Comparison of ENCODE assay signal across 29 mouse cellular contexts in genomic region chr8:45729850-45730382, GRCm38 (mm10).
DNase-seq lines count a peak whose midpoint lies in the region; ATAC-seq and TF ChIP-seq lines count a peak whose summit lies in the region.
"Had no signal": no experiment of that assay in that cellular context is flagged by ENCODE, and none has a peak within 500 bp of the region (broad histone marks: within the 10 kb centered on the region; RNA-seq: fewer than 3 reads in every experiment).

No protein-coding gene starts in this region.

- no peak for DNase-seq in heart, embryonic 10.5 days (ENCODE audit: low spot score)
- peak; percentile 77 for DNase-seq in embryonic facial prominence, embryonic 11.5 days (ENCODE audit: low spot score)
- peak; percentile 20 for DNase-seq in forelimb bud, embryonic 11.5 days (ENCODE audit: low read depth, low spot score)
- DNase-seq: adrenal gland, postnatal 10 days; cerebellum, adult 9-10 months; cerebellum, postnatal 36 days; heart, adult 2 months; heart, postnatal 14 days; kidney, adult 8-10 months; kidney, postnatal 10 days; lung, embryonic 14.5 days; lung, postnatal 14 days; thymus, adult 18-20 months; thymus, postnatal 36 days had no signal

- H3K4me2 ChIP-seq in heart, embryonic 15.5 days, result no peak overlapping the region
- H3K4me2 ChIP-seq in embryonic facial prominence, embryonic 11.5 days (ENCODE audit: low read depth, low read length), result no peak overlapping the region
- H3K4me2 ChIP-seq in forebrain, embryonic 12.5 days, result no peak overlapping the region
- no peak overlapping the region for H3K4me2 ChIP-seq in hindbrain, embryonic 12.5 days (replicated peaks)
- H3K4me2 ChIP-seq: heart, embryonic 13.5 days; liver, embryonic 15.5 days; lung, embryonic 14.5 days; midbrain, embryonic 11.5 days; neural tube, embryonic 13.5 days had no signal

- H3K4me1 ChIP-seq in heart, embryonic 15.5 days (replicated peaks), result peaks cover 17% of the 10 kb centered on the region
- no peaks in the 10 kb centered on the region for H3K4me1 ChIP-seq in heart, embryonic 10.5 days
- no peaks in the 10 kb centered on the region; the same call in none of the 2 replicates for H3K4me1 ChIP-seq in cortical plate, adult 2 months (ENCODE audit: control insufficient read depth, insufficient read depth, low read length)
- H3K4me1 ChIP-seq in embryonic facial prominence, embryonic 11.5 days (ENCODE audit: control insufficient read depth, insufficient read depth, low read length), result no peaks in the 10 kb centered on the region
- peaks cover 10% of the 10 kb centered on the region for H3K4me1 ChIP-seq in forebrain, embryonic 12.5 days
- no peaks in the 10 kb centered on the region for H3K4me1 ChIP-seq in hindbrain, embryonic 12.5 days
- H3K4me1 ChIP-seq: hindbrain, embryonic 10.5 days; liver, embryonic 15.5 days had no signal

- no peak overlapping the region for H3K4me3 ChIP-seq in heart, embryonic 15.5 days
- H3K4me3 ChIP-seq in heart, embryonic 10.5 days, result no peak overlapping the region
- no peak overlapping the region for H3K4me3 ChIP-seq in cortical plate, adult 2 months (ENCODE audit: insufficient read depth, low read length)
- no peak overlapping the region for H3K4me3 ChIP-seq in embryonic facial prominence, embryonic 11.5 days (ENCODE audit: low read depth, low read length)
- no peak overlapping the region for H3K4me3 ChIP-seq in forebrain, embryonic 12.5 days (replicated peaks)
- no peak overlapping the region for H3K4me3 ChIP-seq in hindbrain, embryonic 12.5 days
- H3K4me3 ChIP-seq: heart, adult 2 months; heart, embryonic 13.5 days; hindbrain, embryonic 10.5 days; left cerebral cortex, adult 2 months; liver, embryonic 15.5 days; myocyte; neural tube, embryonic 13.5 days had no signal

- no peak overlapping the region for H3K9ac ChIP-seq in heart, embryonic 15.5 days
- H3K9ac ChIP-seq in embryonic facial prominence, embryonic 11.5 days (replicated peaks; ENCODE audit: low read length), result no peak overlapping the region
- no peak overlapping the region for H3K9ac ChIP-seq in forebrain, embryonic 12.5 days
- H3K9ac ChIP-seq in hindbrain, embryonic 12.5 days, result no peak overlapping the region
- H3K9ac ChIP-seq: heart, embryonic 13.5 days; liver, embryonic 15.5 days; lung, embryonic 14.5 days; neural tube, embryonic 13.5 days had no signal

- no peaks in the 10 kb centered on the region for H3K9me3 ChIP-seq in heart, embryonic 15.5 days (replicated peaks)
- no peaks in the 10 kb centered on the region for H3K9me3 ChIP-seq in heart, embryonic 10.5 days
- H3K9me3 ChIP-seq in embryonic facial prominence, embryonic 11.5 days (replicated peaks; ENCODE audit: control insufficient read depth, low read length), result no peaks in the 10 kb centered on the region
- H3K9me3 ChIP-seq in forebrain, embryonic 12.5 days, result no peaks in the 10 kb centered on the region
- no peaks in the 10 kb centered on the region for H3K9me3 ChIP-seq in hindbrain, embryonic 12.5 days (replicated peaks)
- H3K9me3 ChIP-seq: G1E; heart, embryonic 13.5 days; hindbrain, embryonic 10.5 days; liver, embryonic 15.5 days; neural tube, embryonic 13.5 days had no signal

- H3K27me3 ChIP-seq in heart, embryonic 15.5 days, result no peaks in the 10 kb centered on the region
- H3K27me3 ChIP-seq in heart, embryonic 10.5 days (ENCODE audit: insufficient read depth, poor library complexity, severe bottlenecking), result no peaks in the 10 kb centered on the region
- no peaks in the 10 kb centered on the region for H3K27me3 ChIP-seq in embryonic facial prominence, embryonic 11.5 days (ENCODE audit: control insufficient read depth, insufficient read depth, low read length)
- H3K27me3 ChIP-seq in forebrain, embryonic 12.5 days, result no peaks in the 10 kb centered on the region
- H3K27me3 ChIP-seq in hindbrain, embryonic 12.5 days, result no peaks in the 10 kb centered on the region
- H3K27me3 ChIP-seq: heart, embryonic 13.5 days; liver, embryonic 15.5 days; neural tube, embryonic 13.5 days had no signal

- no peak for TF ChIP-seq POLR2A in cortical plate, adult 2 months (IDR thresholded peaks at IDR 0.05; ENCODE audit: extremely low read depth, insufficient read depth, low read length)

- WGBS in heart, embryonic 15.5 days, result 77% methylated on average over 7 of the region's 7 CpGs
- 81% methylated on average over 7 of the region's 7 CpGs for WGBS in heart, embryonic 10.5 days
- WGBS in embryonic facial prominence, embryonic 11.5 days, result 31% methylated on average over 7 of the region's 7 CpGs
- 86% methylated on average over 7 of the region's 7 CpGs for WGBS in forebrain, embryonic 12.5 days
- 73% methylated on average over 7 of the region's 7 CpGs for WGBS in hindbrain, embryonic 12.5 days

- no peak for TF ChIP-seq CTCF in cortical plate, adult 2 months (IDR thresholded peaks at IDR 0.05; ENCODE audit: extremely low read depth, insufficient read depth, low read length)

- 0 out of 2 replicates have a peak overlapping the region, but pooled peaks have one; percentile 6 for H3K27ac ChIP-seq in heart, embryonic 15.5 days
- H3K27ac ChIP-seq in heart, embryonic 10.5 days, result no peak overlapping the region
- H3K27ac ChIP-seq in cortical plate, adult 2 months (ENCODE audit: insufficient read depth, low read length), result peak overlapping the region; percentile 35; the same call in 1 of the 2 replicates
- no peak overlapping the region for H3K27ac ChIP-seq in embryonic facial prominence, embryonic 11.5 days (replicated peaks; ENCODE audit: low read depth, low read length)
- no peak overlapping the region for H3K27ac ChIP-seq in forebrain, embryonic 12.5 days
- H3K27ac ChIP-seq in hindbrain, embryonic 12.5 days, result no peak overlapping the region
- H3K27ac ChIP-seq: heart, adult 2 months; heart, embryonic 13.5 days; hindbrain, embryonic 10.5 days; left cerebral cortex, adult 2 months; liver, embryonic 15.5 days; neural tube, embryonic 13.5 days had no signal

- no peak for ATAC-seq in heart, embryonic 15.5 days (replicated peaks; ENCODE audit: insufficient number of reproducible peaks, insufficient read depth, low FRiP score, low read depth)
- no peak for ATAC-seq in embryonic facial prominence, embryonic 11.5 days (replicated peaks; ENCODE audit: insufficient number of reproducible peaks, low FRiP score, low TSS enrichment, low read depth)
- ATAC-seq in forebrain, embryonic 12.5 days (ENCODE audit: low FRiP score), result no peak
- ATAC-seq in hindbrain, embryonic 12.5 days (ENCODE audit: low FRiP score), result no peak
- ATAC-seq in megakaryocyte progenitor cell, adult 5-6 weeks (replicated peaks; ENCODE audit: poor library complexity), result no peak
- ATAC-seq: forebrain, embryonic 16.5 days; hindbrain, embryonic 16.5 days had no signal

- no peaks in the 10 kb centered on the region for H3K36me3 ChIP-seq in heart, embryonic 15.5 days
- no peaks in the 10 kb centered on the region for H3K36me3 ChIP-seq in heart, embryonic 10.5 days
- H3K36me3 ChIP-seq in embryonic facial prominence, embryonic 11.5 days (replicated peaks; ENCODE audit: control insufficient read depth, insufficient read depth, low read depth, low read length), result no peaks in the 10 kb centered on the region
- no peaks in the 10 kb centered on the region for H3K36me3 ChIP-seq in forebrain, embryonic 12.5 days (replicated peaks)
- no peaks in the 10 kb centered on the region for H3K36me3 ChIP-seq in hindbrain, embryonic 12.5 days
- H3K36me3 ChIP-seq: G1E; hindbrain, embryonic 10.5 days; liver, embryonic 15.5 days; neural tube, embryonic 13.5 days had no signal

Comparison
In these comparisons a context has a peak if more than half of its experiments do, and no peak if none do; other contexts are left out.
1. H3K27ac ChIP-seq: peak in heart, embryonic 15.5 days (single experiment) and cortical plate, adult 2 months (single experiment); none in heart, embryonic 10.5 days (single experiment), embryonic facial prominence, embryonic 11.5 days (single experiment), forebrain, embryonic 12.5 days (single experiment) and hindbrain, embryonic 12.5 days (single experiment).